Mouse (Mus musculus) testis, adult 2 months (tissue): ENCODE measurements around the gene Mycbp2. TPM values are rescaled to one million over a fixed set of nuclear protein-coding genes. Genes with fewer than 3 reads are reported as not detected.

Source experiments
- H3K27ac ChIP-seq: fragments of 200-500 bp; 2 replicates; pipeline ENCODE4 v1.5.1; 2012; ENCODE audit warnings: low read depth, low read length; ENCODE audit not compliant: control insufficient read depth, insufficient read depth
- H3K27me3 ChIP-seq: fragments of 200-500 bp; 2 replicates; pipeline ENCODE4 v1.6.1; 2012; ENCODE audit warnings: mild to moderate bottlenecking, low read length, moderate library complexity; ENCODE audit not compliant: control insufficient read depth, insufficient read depth
- H3K36me3 ChIP-seq: fragments of 200-500 bp; 2 replicates; pipeline ENCODE4 v1.6.1; 2012; ENCODE audit warnings: mild to moderate bottlenecking, low read length; ENCODE audit not compliant: control insufficient read depth, insufficient read depth
- H3K4me1 ChIP-seq: fragments of 200-500 bp; 2 replicates; pipeline ENCODE4 v1.6.1; 2012; ENCODE audit warnings: low read length; ENCODE audit not compliant: control insufficient read depth, insufficient read depth
- H3K4me3 ChIP-seq: fragments of 200-500 bp; 2 replicates; pipeline ENCODE4 v1.5.1; 2012; ENCODE audit warnings: low read depth, mild to moderate bottlenecking, low read length, moderate library complexity, mixed read lengths; ENCODE audit not compliant: control insufficient read depth
- CTCF ChIP-seq: fragments of 200-500 bp; IDR thresholded peaks from 2 replicates; pipeline ENCODE4 v1.5.1; 2012; ENCODE audit warnings: low read depth, mild to moderate bottlenecking, inconsistent platforms, low read length, moderate library complexity; ENCODE audit not compliant: control insufficient read depth, insufficient read depth, insufficient replicate concordance
- POLR2A ChIP-seq: fragments of 200-500 bp; IDR thresholded peaks from 2 replicates; pipeline ENCODE4 v1.6.1; 2012; ENCODE audit warnings: low read depth, mild to moderate bottlenecking, inconsistent platforms, low read length, moderate library complexity; ENCODE audit not compliant: control insufficient read depth
- polyA plus RNA-seq: library from polyadenylated mRNA; depleted of rRNA; stranded (reverse); fragments of >200 nt; gene quantifications from 2 replicates; pipeline ENCODE4 v1.2.3, GENCODE M21; 2012

The Mycbp2 gene
- polyA plus RNA-seq, 1 experiment = 31.6 TPM

- Histone ChIP-seq H3K4me3 (no peak overlapping the region), H3K27ac (no peak overlapping the region), H3K27me3 (no peaks in the 10 kb centered on the region), H3K36me3 (no peaks in the 10 kb centered on the region; the same call in 1 of the 2 replicates), H3K4me1 (no peaks in the 10 kb centered on the region; the same call in 1 of the 2 replicates)
- TF ChIP-seq POLR2A (no peak), CTCF (no peak)
Observed at GRCm38 (mm10) chr14:103095036-103095435, 251.6 kb downstream of the Mycbp2 start.

- no peaks in the 10 kb centered on the region for H3K27me3 ChIP-seq
- TF ChIP-seq CTCF (no peak), POLR2A (no peak)
- peak overlapping the region; percentile 42; the same call in 1 of the 2 replicates for H3K4me3 ChIP-seq
- no peaks in the 10 kb centered on the region; the same call in 1 of the 2 replicates for H3K4me1 ChIP-seq
- peaks cover 2% of the 10 kb centered on the region for H3K36me3 ChIP-seq
- H3K27ac ChIP-seq = no peak overlapping the region
Observed at GRCm38 (mm10) chr14:103093670-103094069, 252.9 kb downstream of the Mycbp2 start.

- Histone ChIP-seq H3K4me3 (peak overlapping the region; percentile 33; the same call in 1 of the 2 replicates), H3K4me1 (no peaks in the 10 kb centered on the region; the same call in 1 of the 2 replicates), H3K36me3 (peaks cover 2% of the 10 kb centered on the region), H3K27me3 (no peaks in the 10 kb centered on the region), H3K27ac (no peak overlapping the region)
- no peak for TF ChIP-seq POLR2A
- TF ChIP-seq CTCF = no peak
Observed at GRCm38 (mm10) chr14:103093236-103093635, 253.4 kb downstream of the Mycbp2 start.

GRCm38 (mm10) chr14:103088624-103089023, 258.0 kb downstream of the Mycbp2 start:
- H3K27ac ChIP-seq = no peak overlapping the region; the same call in 1 of the 2 replicates
- TF ChIP-seq CTCF (no peak), POLR2A (no peak)
- no peaks in the 10 kb centered on the region for H3K27me3 ChIP-seq
- no peak overlapping the region for H3K4me3 ChIP-seq
- H3K36me3 ChIP-seq = peaks cover 3% of the 10 kb centered on the region
- H3K4me1 ChIP-seq = no peaks in the 10 kb centered on the region

GRCm38 (mm10) chr14:103087846-103088245, 258.8 kb downstream of the Mycbp2 start:
- Histone ChIP-seq H3K27me3 (no peaks in the 10 kb centered on the region), H3K36me3 (peaks cover 5% of the 10 kb centered on the region), H3K4me3 (no peak overlapping the region), H3K27ac (peak overlapping the region; percentile 73; the same call in 1 of the 2 replicates), H3K4me1 (no peaks in the 10 kb centered on the region)
- TF ChIP-seq POLR2A (no peak), CTCF (no peak)

- H3K36me3 ChIP-seq = peaks cover 5% of the 10 kb centered on the region
- no peak overlapping the region for H3K4me3 ChIP-seq
- H3K27ac ChIP-seq = peak overlapping the region; percentile 16; the same call in 1 of the 2 replicates
- no peaks in the 10 kb centered on the region for H3K4me1 ChIP-seq
- TF ChIP-seq CTCF (no peak), POLR2A (no peak)
- H3K27me3 ChIP-seq = no peaks in the 10 kb centered on the region
Observed at GRCm38 (mm10) chr14:103086671-103087324, 259.8 kb downstream of the Mycbp2 start.

GRCm38 (mm10) chr14:103085840-103086533, 260.6 kb downstream of the Mycbp2 start:
- TF ChIP-seq POLR2A (no peak), CTCF (no peak)
- Histone ChIP-seq H3K36me3 (peaks cover 5% of the 10 kb centered on the region), H3K27me3 (no peaks in the 10 kb centered on the region), H3K4me1 (no peaks in the 10 kb centered on the region), H3K4me3 (no peak overlapping the region), H3K27ac (no peak overlapping the region)
